12 mouse cellular contexts compared by ENCODE assay signal in the genomic region with DNA sequence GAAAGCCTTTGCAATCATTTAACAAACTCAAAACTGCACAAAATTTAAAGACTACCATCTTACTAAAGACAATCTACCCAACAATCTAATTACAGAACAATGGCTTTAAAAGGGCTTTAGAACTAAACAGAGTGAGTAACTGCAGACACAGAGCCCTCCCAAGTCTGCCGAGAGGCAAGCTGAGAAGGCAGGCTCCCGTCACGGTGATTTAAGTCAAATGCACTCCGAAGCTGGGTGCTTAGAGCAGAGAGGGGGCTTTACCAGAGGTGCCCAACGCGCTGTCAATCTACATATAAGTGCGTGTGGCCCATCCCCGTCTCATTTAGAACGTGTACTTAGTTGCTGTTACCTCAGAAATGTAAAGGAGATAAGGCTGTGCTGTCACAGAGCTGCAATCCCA.
"Had no signal": no experiment of that assay in that cellular context is flagged by ENCODE, and none has a peak within 500 bp of the region (broad histone marks: within the 10 kb centered on the region; RNA-seq: fewer than 3 reads in every experiment).

No protein-coding gene starts in this region.

- H3K9me3 ChIP-seq: liver, embryonic 13.5 days had no signal

- DNase-seq: kidney, adult 2 months; kidney, postnatal 25 days; layer of hippocampus, postnatal 36 days; liver, embryonic 13.5 days; lung, adult 2 months; lung, postnatal 14 days; lung, postnatal 4 days; thymus, adult 18-20 months; thymus, postnatal 36 days had no signal

- H3K27ac ChIP-seq: layer of hippocampus, adult 2 months; left cerebral cortex, adult 2 months; liver, embryonic 13.5 days had no signal

- H3K4me3 ChIP-seq: layer of hippocampus, adult 2 months; left cerebral cortex, adult 2 months; liver, embryonic 13.5 days had no signal

- H3K4me2 ChIP-seq: liver, embryonic 13.5 days had no signal

- H3K9ac ChIP-seq: liver, embryonic 13.5 days had no signal

- ATAC-seq: midbrain, embryonic 16.5 days had no signal

- H3K27me3 ChIP-seq: liver, embryonic 13.5 days had no signal
